Mouse (Mus musculus) activated CD4-positive, CD25-positive, alpha-beta regulatory T cell, adult 9 weeks (primary cell): ENCODE measurements around the gene Fcrl1. TPM values are rescaled to one million over a fixed set of nuclear protein-coding genes. Genes with fewer than 3 reads are reported as not detected.

Experiments
- polyA plus RNA-seq: library from polyadenylated mRNA; unstranded; fragments of 100-300 nt; shearing (Covaris generic); gene quantifications from one replicate; pipeline ENCODE4 v1.2.1, GENCODE M21; 2017

Gene Fcrl1
- 14.8 TPM for polyA plus RNA-seq

GRCm38 (mm10) chr3:87376195-87377165, at the start of gene Fcrl1:
TSS of gene Fcrl1 (plus strand) at chr3:87376387.

DNA sequence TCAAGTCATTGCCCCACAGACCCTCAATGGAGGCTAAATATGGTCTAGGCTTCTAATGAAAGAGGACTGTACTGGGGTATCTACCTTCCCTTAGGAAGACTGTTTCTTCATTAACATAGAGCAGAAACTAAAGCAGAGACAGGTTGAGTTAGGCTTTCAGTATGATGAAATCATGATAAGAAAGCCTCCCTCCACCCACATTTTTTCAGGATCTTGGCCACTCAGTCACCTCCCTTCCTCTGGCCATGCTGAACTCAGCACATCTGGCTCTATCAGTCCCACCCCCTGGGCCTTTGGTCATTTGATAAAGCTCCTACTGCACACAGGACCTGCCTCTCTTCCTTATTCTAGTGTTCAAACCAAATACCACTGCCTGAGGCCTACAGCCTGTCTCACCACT, 18.6 kb upstream of the Fcrl1 start, which contains the start of gene Cd5l:
Cd5l (plus strand) TSS at position 301 of the 400 bp plus-strand sequence.

DNA sequence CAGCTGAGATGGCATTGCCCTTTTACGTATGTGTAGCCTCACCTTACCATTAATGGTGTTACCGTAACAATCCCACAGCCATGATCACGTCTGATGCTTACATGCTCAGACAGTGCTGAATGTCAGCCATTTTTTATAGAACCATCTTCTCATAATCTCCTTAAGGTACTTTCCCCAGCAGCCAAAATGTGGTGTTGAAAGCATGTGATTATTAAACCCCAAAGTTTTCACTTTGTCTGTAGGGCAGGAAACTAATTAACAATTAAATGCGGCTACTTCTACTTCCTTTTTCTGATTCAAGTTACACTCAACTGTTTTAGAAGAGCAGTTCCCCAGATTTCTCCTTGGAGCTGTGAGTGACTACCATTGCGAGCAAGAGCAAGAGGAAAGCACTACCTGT, 59.3 kb downstream of the Fcrl1 start, which contains the start of gene Fcrl5:
Fcrl5 (plus strand) TSS at position 295 of the 400 bp plus-strand sequence.

Other genes starting within 250 kb of the Fcrl1 start
- gene Kirrel, start 201.6 kb upstream of the Fcrl1 start, polyA plus RNA-seq: 0.09 TPM
- not detected for gene Fcrls, start 112.6 kb upstream of the Fcrl1 start, polyA plus RNA-seq
- gene Cd5l, start 18.5 kb upstream of the Fcrl1 start, polyA plus RNA-seq: 2.8 TPM
- gene Fcrl5, start 59.4 kb downstream of the Fcrl1 start, polyA plus RNA-seq: 0.62 TPM
- 42.1 TPM for gene Etv3, start 149.0 kb downstream of the Fcrl1 start, polyA plus RNA-seq
- 9.1 TPM for gene Arhgef11, start 241.2 kb downstream of the Fcrl1 start, polyA plus RNA-seq